Mouse (Mus musculus): Measurements from ENCODE around the gene Srcin1.

DNA sequence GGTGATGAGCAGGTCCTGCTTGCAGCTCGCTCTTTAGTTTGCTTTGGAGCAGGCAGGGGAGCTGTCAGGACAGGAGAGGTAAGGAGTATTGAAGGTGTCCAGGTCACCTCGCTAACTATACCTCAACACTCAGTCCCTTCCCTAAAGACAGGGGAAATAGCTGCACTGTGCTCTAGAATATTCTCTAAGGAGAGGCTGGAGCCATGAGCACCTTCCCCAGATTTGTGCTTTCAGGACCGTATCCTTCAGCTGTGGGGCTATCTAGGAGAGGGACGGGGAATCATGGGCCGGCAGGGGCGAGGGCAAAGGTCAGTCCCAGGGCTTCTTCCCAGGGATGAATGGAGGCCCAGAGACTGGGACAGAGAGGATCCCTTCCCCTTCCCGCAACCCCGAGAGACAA, 23.8 kb downstream of the Srcin1 start:
- TF ChIP-seq EP300 (IDR thresholded peaks at IDR 0.05; ENCODE audit: low read depth) (no peak), CTCF (IDR thresholded peaks at IDR 0.05; ENCODE audit: low read depth) (no peak)

All from heart, postnatal 0 days (tissue).